Mouse (Mus musculus): Measurements from ENCODE around the gene Bcl2l11.

DNA sequence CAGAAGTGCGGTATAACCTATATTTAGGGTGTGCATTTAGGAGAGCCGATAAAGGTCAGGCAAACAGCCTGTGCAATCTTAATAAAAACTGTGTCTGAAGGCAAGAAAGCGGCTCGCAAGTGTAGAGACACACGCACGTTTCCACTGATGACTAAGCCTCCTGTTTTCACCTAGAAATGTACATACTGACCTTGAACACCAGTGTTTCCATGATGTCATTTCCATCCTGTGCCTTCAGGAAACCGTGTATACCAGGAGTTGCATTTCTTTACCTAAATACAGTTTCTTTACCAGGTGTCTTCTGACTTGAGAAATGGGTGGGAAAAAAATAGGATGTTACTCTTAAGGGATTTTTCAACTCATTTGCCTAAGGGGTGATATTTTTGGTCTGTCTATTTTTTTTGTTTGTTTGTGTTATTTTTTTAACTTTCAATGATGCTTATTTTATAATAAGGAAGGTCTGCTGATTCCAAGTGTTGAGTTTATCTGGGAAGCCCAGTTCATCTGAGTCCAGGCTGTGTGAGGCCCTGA lies 38.8 kb upstream of the Bcl2l11 start:
- TF ChIP-seq CTCF (conservative IDR thresholded peaks at IDR 0.05; ENCODE audit: insufficient read depth, insufficient read length, low read depth, low read length): no peak
- TF ChIP-seq POLR2A (IDR thresholded peaks at IDR 0.05; ENCODE audit: low read depth, low read length): no peak

Measured in kidney, adult 2 months (tissue).